Mouse (Mus musculus) liver, postnatal 0 days (tissue): ENCODE measurements around the gene Gm20388.

Source experiments
- CTCF ChIP-seq: sonication (generic); IDR thresholded peaks from 2 replicates; pipeline ENCODE4 v1.5.1; 2016; ENCODE audit warnings: antibody characterized with exemption, low read depth
- EP300 ChIP-seq: IDR thresholded peaks from 2 replicates; pipeline ENCODE4 v1.6.1; 2016; ENCODE audit warnings: antibody characterized with exemption, low read depth, mild to moderate bottlenecking

- TF ChIP-seq CTCF (no peak), EP300 (no peak)
These were observed 2944.5 kb downstream of the Gm20388 start for GRCm38 (mm10) chr8:122855123-122855522.
